Mouse (Mus musculus): ENCODE results near the gene Plxna4. TPM values are rescaled to one million over a fixed set of nuclear protein-coding genes. Genes with fewer than 3 reads are reported as not detected.

The Plxna4 gene
- total RNA-seq, 2 experiments from 2014 or later: 2.2 to 2.5 TPM

- intact Hi-C loops (cut with DNase I): no loop called here
- no peak for DNase-seq
Observed at GRCm38 (mm10) chr6:32203389-32203788, 384.6 kb downstream of the Plxna4 start.

- no peak for DNase-seq
- intact Hi-C loops (cut with DNase I): no loop called here
Observed at GRCm38 (mm10) chr6:32202664-32203192, 385.3 kb downstream of the Plxna4 start.

GRCm38 (mm10) chr6:32201506-32201905, 386.5 kb downstream of the Plxna4 start:
- DNase-seq: no peak
- intact Hi-C loops (cut with DNase I): no loop called here

- intact Hi-C loops (cut with DNase I): no loop called here
- DNase-seq: no peak
Observed at GRCm38 (mm10) chr6:32199616-32200015, 388.4 kb downstream of the Plxna4 start.

GRCm38 (mm10) chr6:32196913-32197312, 391.1 kb downstream of the Plxna4 start:
- no peak for DNase-seq
- intact Hi-C loops (cut with DNase I): no loop called here

- intact Hi-C loops (cut with DNase I): no loop called here
- no peak for DNase-seq
Observed at GRCm38 (mm10) chr6:32193046-32193445, 394.9 kb downstream of the Plxna4 start.

- DNase-seq: no peak
- intact Hi-C loops (cut with DNase I): no loop called here
Observed at GRCm38 (mm10) chr6:32184402-32184985, 403.5 kb downstream of the Plxna4 start.

GRCm38 (mm10) chr6:32183651-32184185, 404.3 kb downstream of the Plxna4 start:
- no peak for DNase-seq
- intact Hi-C loops (cut with DNase I): no loop called here

- intact Hi-C loops (cut with DNase I): no loop called here
- DNase-seq: no peak
Observed at GRCm38 (mm10) chr6:32180012-32180358, 408.0 kb downstream of the Plxna4 start.

- peak in 1 of 2 experiments; percentile 17 for DNase-seq
- intact Hi-C loops (cut with DNase I): no loop called here
Observed at GRCm38 (mm10) chr6:32179346-32180011, 408.5 kb downstream of the Plxna4 start.

- DNase-seq: no peak
- intact Hi-C loops (cut with DNase I): no loop called here
Observed at GRCm38 (mm10) chr6:32177905-32178304, 410.1 kb downstream of the Plxna4 start.

GRCm38 (mm10) chr6:32167725-32168124, 420.3 kb downstream of the Plxna4 start:
- DNase-seq: no peak
- intact Hi-C loops (cut with DNase I): no loop called here

GRCm38 (mm10) chr6:32160370-32160769, 427.6 kb downstream of the Plxna4 start:
- no peak for DNase-seq
- intact Hi-C loops (cut with DNase I): no loop called here

- no peak for DNase-seq
- intact Hi-C loops (cut with DNase I): no loop called here
Observed at GRCm38 (mm10) chr6:32159931-32160330, 428.1 kb downstream of the Plxna4 start.

GRCm38 (mm10) chr6:32158347-32158746, 429.6 kb downstream of the Plxna4 start:
- intact Hi-C loops (cut with DNase I): no loop called here
- no peak for DNase-seq

GRCm38 (mm10) chr6:32153170-32153569, 434.8 kb downstream of the Plxna4 start:
- no peak for DNase-seq
- intact Hi-C loops (cut with DNase I): no loop called here

- intact Hi-C loops (cut with DNase I): no loop called here
- DNase-seq: no peak
Observed at GRCm38 (mm10) chr6:32150836-32151235, 437.2 kb downstream of the Plxna4 start.

GRCm38 (mm10) chr6:32144771-32145170, 443.2 kb downstream of the Plxna4 start:
- intact Hi-C loops (cut with DNase I): no loop called here
- no peak for DNase-seq

GRCm38 (mm10) chr6:32139537-32139936, 448.5 kb downstream of the Plxna4 start:
- intact Hi-C loops (cut with DNase I): no loop called here
- DNase-seq: no peak

GRCm38 (mm10) chr6:32126914-32127313, 461.1 kb downstream of the Plxna4 start:
- DNase-seq: no peak
- intact Hi-C loops (cut with DNase I): no loop called here

GRCm38 (mm10) chr6:32122584-32123265, 465.3 kb downstream of the Plxna4 start:
- no peak for DNase-seq
- intact Hi-C loops (cut with DNase I): no loop called here

Data from gastrocnemius, postnatal 36 days (tissue).